Mouse (Mus musculus) limb, embryonic 10.5 days (tissue): ENCODE data around the gene Slc6a6. TPM values are rescaled to one million over a fixed set of nuclear protein-coding genes. Genes with fewer than 3 reads are reported as not detected.
A peak's percentile ranks its signal among the peaks of the same experiment; 100 is the strongest.

ENCODE experiments used
- DNase-seq: peaks from one replicate; pipeline ENCODE4 v3.0.0-alpha.2; 2017; ENCODE audit warnings: low spot score
- H3K27ac ChIP-seq: fragments of 300-500 bp; sonication (generic); 2 replicates; pipeline ENCODE4 v1.5.1; 2016; ENCODE audit warnings: mild to moderate bottlenecking
- H3K27me3 ChIP-seq: fragments of 300-500 bp; sonication (generic); 2 replicates; pipeline ENCODE4 v1.6.1; 2016; ENCODE audit warnings: low read depth, mild to moderate bottlenecking; ENCODE audit not compliant: poor library complexity, severe bottlenecking
- H3K36me3 ChIP-seq: fragments of 300-500 bp; sonication (generic); 2 replicates; pipeline ENCODE4 v1.6.1; 2016; ENCODE audit warnings: mild to moderate bottlenecking, moderate library complexity
- H3K4me1 ChIP-seq: fragments of 300-500 bp; sonication (generic); 2 replicates; pipeline ENCODE4 v1.6.1; 2016
- H3K4me3 ChIP-seq: fragments of 300-500 bp; sonication (generic); 2 replicates; pipeline ENCODE4 v1.5.1; 2016; ENCODE audit warnings: mild to moderate bottlenecking, moderate library complexity
- H3K9me3 ChIP-seq: fragments of 300-500 bp; sonication (generic); replicated peaks from 2 replicates; pipeline ENCODE4 v1.6.1; 2016; ENCODE audit warnings: mild to moderate bottlenecking
- WGBS: fragments of 180-500 bp; shearing (Covaris S2); methylation state at CpG from one replicate; pipeline ENCODE4 v1.1.7; 2016; 5-methylcytosine and 5-hydroxymethylcytosine counted together
- polyA plus RNA-seq: library from polyadenylated mRNA; unstranded; fragments of >200 nt; fragmentation: Nextera tagmentation; extraction: Ambion mirVana; gene quantifications from 2 replicates; pipeline ENCODE4 v1.2.1, GENCODE M21; 2016

Slc6a6 gene
- polyA plus RNA-seq, 1 experiment from 2014 or later = 45.0 TPM

- no peaks in the 10 kb centered on the region for H3K9me3 ChIP-seq
- DNase-seq = no peak
- H3K27ac ChIP-seq = no peak overlapping the region
- no peak overlapping the region for H3K4me3 ChIP-seq
- no peaks in the 10 kb centered on the region for H3K27me3 ChIP-seq
- WGBS = 47% methylated on average over 6 of the region's 6 CpGs
- peaks cover 18% of the 10 kb centered on the region for H3K4me1 ChIP-seq
- H3K36me3 ChIP-seq = no peaks in the 10 kb centered on the region
Observed at GRCm38 (mm10) chr6:91655874-91656433, 27.9 kb upstream of the Slc6a6 start.

- WGBS = 60% methylated on average over 1 of the region's 1 CpGs
- H3K27me3 ChIP-seq = no peaks in the 10 kb centered on the region
- no peaks in the 10 kb centered on the region for H3K9me3 ChIP-seq
- H3K4me1 ChIP-seq = peaks cover 18% of the 10 kb centered on the region
- no peak overlapping the region for H3K27ac ChIP-seq
- no peak for DNase-seq
- H3K36me3 ChIP-seq = no peaks in the 10 kb centered on the region
- no peak overlapping the region for H3K4me3 ChIP-seq
Observed at GRCm38 (mm10) chr6:91658288-91658687, 25.6 kb upstream of the Slc6a6 start.

GRCm38 (mm10) chr6:91659841-91660509, 23.9 kb upstream of the Slc6a6 start:
- WGBS = 54% methylated on average over 2 of the region's 2 CpGs
- Histone ChIP-seq H3K4me1 (peaks cover 18% of the 10 kb centered on the region), H3K9me3 (no peaks in the 10 kb centered on the region), H3K4me3 (no peak overlapping the region), H3K36me3 (no peaks in the 10 kb centered on the region), H3K27me3 (no peaks in the 10 kb centered on the region), H3K27ac (0 out of 2 replicates have a peak overlapping the region, but pooled peaks have one; percentile 5)
- DNase-seq = no peak

DNA sequence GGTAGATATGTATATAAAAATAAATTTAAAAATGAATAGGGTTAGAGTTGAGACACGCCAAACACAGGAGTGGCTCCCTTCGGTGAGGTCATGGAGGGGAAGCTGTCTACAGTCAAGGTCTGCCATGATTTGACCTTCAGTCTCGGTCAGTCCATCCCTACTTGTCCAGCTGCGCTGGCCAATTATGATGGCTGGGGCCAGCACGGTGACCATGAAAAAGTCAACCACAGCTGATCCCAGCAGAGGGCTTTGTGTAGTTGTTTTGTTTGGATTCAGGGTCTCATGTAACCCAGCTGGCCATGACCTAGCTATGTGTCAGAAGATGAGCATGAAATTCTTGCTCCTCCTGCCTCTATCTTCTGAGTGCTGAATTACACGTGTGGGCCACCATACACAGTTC, 21.6 kb upstream of the Slc6a6 start:
- no peak for DNase-seq
- H3K4me1 ChIP-seq = peaks cover 13% of the 10 kb centered on the region
- H3K36me3 ChIP-seq = no peaks in the 10 kb centered on the region
- 86% methylated on average over 6 of the region's 6 CpGs for WGBS
- H3K27me3 ChIP-seq = no peaks in the 10 kb centered on the region
- no peak overlapping the region for H3K4me3 ChIP-seq
- H3K27ac ChIP-seq = no peak overlapping the region
- no peaks in the 10 kb centered on the region for H3K9me3 ChIP-seq

DNA sequence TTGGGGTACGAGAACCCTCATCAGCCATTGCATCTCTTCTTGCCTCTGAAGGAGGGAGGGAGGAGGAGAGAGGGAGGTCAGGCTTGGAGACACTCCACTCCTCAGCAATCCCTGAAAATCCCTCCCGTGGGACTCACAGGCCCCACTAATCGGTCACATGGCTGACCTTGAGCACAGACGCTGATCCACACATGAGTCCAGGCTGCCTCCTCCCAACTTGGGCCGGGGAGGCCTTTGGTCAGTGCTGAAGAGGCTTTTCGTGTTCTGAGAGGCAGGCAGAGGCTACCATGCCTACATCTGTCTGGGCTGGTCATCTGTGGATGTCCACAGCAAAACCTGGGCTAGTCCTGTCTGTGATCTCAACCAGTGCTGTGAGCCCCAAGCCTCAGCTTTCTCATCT, 20.2 kb upstream of the Slc6a6 start:
- H3K4me3 ChIP-seq = no peak overlapping the region
- H3K4me1 ChIP-seq = peaks cover 12% of the 10 kb centered on the region
- no peaks in the 10 kb centered on the region for H3K27me3 ChIP-seq
- H3K27ac ChIP-seq = no peak overlapping the region
- no peaks in the 10 kb centered on the region for H3K36me3 ChIP-seq
- H3K9me3 ChIP-seq = no peaks in the 10 kb centered on the region
- WGBS = 84% methylated on average over 6 of the region's 6 CpGs
- DNase-seq = no peak

DNA sequence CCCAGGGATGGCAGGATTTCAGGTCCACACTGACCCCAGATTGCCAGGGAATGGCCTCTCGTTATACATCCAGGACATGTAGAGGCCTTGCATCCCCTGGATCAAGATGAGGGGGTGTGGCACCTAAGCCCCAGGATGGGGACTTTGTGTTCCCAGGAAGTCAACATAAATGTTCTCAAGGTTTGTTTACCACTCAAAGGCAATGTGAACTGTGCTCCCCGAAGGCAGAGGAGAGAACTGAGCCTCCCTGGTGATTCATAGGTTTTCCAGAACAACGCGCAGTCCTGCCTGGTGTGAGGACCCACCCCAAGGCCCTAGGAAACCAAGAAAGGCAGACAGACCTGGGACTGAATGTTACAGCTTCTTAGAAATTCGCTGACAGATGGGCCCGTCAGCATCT, 18.6 kb upstream of the Slc6a6 start:
- no peak for DNase-seq
- no peak overlapping the region for H3K27ac ChIP-seq
- H3K9me3 ChIP-seq = no peaks in the 10 kb centered on the region
- H3K4me1 ChIP-seq = peaks cover 15% of the 10 kb centered on the region
- no peaks in the 10 kb centered on the region for H3K27me3 ChIP-seq
- WGBS = 86% methylated on average over 6 of the region's 6 CpGs
- H3K4me3 ChIP-seq = no peak overlapping the region
- no peaks in the 10 kb centered on the region for H3K36me3 ChIP-seq

DNA sequence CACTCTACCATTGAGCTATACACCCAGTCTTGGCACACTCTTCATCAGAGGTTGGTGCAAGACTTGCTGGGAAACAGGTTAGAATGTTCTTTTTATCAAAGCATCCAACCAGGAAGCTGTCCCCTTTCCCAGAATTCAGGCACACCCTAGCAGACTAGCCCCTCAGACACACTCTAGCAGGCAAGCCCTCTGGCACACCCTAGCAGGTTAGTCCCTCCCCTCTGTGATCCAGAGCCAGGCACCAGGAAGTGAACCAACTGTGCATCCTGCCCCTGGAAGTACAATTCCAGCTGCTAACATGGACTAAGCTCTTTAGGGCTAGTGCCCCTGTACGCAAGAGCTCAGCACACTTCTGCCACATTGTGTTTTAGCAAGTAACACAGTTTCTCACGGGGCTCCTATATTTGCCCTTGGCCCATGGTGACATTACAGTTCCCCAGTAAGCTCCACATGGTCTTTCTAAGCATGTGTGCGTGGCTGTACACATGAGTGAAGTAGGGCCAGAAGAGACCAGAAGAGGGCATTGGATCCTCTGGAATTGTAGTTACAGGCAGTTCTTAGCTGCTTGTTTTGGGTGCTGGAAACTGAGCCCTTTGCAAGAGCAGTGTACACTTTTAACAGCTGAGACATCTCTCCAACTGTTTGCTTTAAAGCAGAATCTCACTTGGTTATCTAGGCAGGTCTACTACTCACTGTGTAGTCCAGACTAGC, 17.7 kb upstream of the Slc6a6 start:
- peaks cover 15% of the 10 kb centered on the region; the same call in 1 of the 2 replicates for H3K4me1 ChIP-seq
- no peaks in the 10 kb centered on the region for H3K9me3 ChIP-seq
- H3K4me3 ChIP-seq = no peak overlapping the region
- no peaks in the 10 kb centered on the region for H3K36me3 ChIP-seq
- 86% methylated on average over 3 of the region's 3 CpGs for WGBS
- H3K27me3 ChIP-seq = no peaks in the 10 kb centered on the region
- DNase-seq = no peak
- H3K27ac ChIP-seq = no peak overlapping the region

GRCm38 (mm10) chr6:91667141-91667540, 16.7 kb upstream of the Slc6a6 start:
- no peaks in the 10 kb centered on the region for H3K9me3 ChIP-seq
- no peaks in the 10 kb centered on the region for H3K36me3 ChIP-seq
- no peak overlapping the region for H3K27ac ChIP-seq
- no peak overlapping the region for H3K4me3 ChIP-seq
- WGBS = 94% methylated on average over 4 of the region's 4 CpGs
- H3K27me3 ChIP-seq = no peaks in the 10 kb centered on the region
- peaks cover 15% of the 10 kb centered on the region; the same call in 1 of the 2 replicates for H3K4me1 ChIP-seq
- no peak for DNase-seq

DNA sequence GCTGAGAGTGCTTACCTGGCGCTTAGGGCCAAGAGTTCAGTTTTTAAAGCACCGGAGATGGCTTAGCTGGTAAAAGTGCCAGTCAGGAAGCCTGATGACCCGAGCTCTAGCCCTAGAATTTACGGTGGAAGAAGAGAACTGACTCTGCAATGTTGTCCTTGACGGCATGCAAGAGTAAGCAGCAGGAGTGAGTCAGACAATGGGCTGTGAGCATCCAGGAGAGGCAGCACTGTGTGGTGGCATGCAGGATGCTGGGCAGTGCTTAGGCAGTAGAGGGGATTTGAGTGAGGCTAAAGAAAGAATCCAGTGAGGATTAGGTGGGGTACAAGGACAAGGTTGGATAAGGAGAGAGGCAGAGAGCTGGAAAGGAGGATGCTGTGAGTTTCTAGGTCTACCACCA, 15.6 kb upstream of the Slc6a6 start:
- H3K4me1 ChIP-seq = peaks cover 15% of the 10 kb centered on the region; the same call in 1 of the 2 replicates
- no peak for DNase-seq
- H3K9me3 ChIP-seq = no peaks in the 10 kb centered on the region
- H3K4me3 ChIP-seq = no peak overlapping the region
- 57% methylated on average over 5 of the region's 5 CpGs for WGBS
- H3K27me3 ChIP-seq = no peaks in the 10 kb centered on the region
- H3K27ac ChIP-seq = no peak overlapping the region
- no peaks in the 10 kb centered on the region for H3K36me3 ChIP-seq

DNA sequence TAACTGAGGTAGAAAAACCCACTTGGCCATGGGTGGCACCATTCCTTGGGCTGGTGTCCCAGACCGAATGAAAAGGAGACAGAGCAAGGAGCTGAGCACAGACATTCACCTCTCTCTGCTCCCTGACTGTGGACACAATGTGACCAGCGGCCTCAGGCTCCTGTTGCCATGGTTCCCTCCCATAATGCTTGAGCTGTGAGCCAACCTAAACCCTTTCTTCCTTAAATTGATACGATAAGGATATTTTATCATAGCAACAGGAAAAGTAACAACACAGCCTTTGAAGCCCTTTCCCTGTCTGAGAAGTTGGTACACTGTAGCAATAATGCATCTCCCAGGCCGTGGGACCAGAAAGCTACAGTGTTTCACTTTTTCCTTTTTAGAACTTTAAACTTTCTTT, 14.6 kb upstream of the Slc6a6 start:
- Histone ChIP-seq H3K27ac (no peak overlapping the region), H3K36me3 (no peaks in the 10 kb centered on the region), H3K4me3 (no peak overlapping the region), H3K27me3 (no peaks in the 10 kb centered on the region), H3K4me1 (peaks cover 15% of the 10 kb centered on the region; the same call in 1 of the 2 replicates), H3K9me3 (no peaks in the 10 kb centered on the region)
- no peak for DNase-seq
- WGBS = 71% methylated on average over 4 of the region's 4 CpGs

- H3K9me3 ChIP-seq = no peaks in the 10 kb centered on the region
- WGBS = 70% methylated on average over 6 of the region's 6 CpGs
- H3K27ac ChIP-seq = no peak overlapping the region
- H3K4me1 ChIP-seq = peaks cover 19% of the 10 kb centered on the region; the same call in 1 of the 2 replicates
- no peak for DNase-seq
- H3K4me3 ChIP-seq = no peak overlapping the region
- no peaks in the 10 kb centered on the region for H3K27me3 ChIP-seq
- no peaks in the 10 kb centered on the region for H3K36me3 ChIP-seq
Observed at GRCm38 (mm10) chr6:91670224-91670623, 13.6 kb upstream of the Slc6a6 start.

DNA sequence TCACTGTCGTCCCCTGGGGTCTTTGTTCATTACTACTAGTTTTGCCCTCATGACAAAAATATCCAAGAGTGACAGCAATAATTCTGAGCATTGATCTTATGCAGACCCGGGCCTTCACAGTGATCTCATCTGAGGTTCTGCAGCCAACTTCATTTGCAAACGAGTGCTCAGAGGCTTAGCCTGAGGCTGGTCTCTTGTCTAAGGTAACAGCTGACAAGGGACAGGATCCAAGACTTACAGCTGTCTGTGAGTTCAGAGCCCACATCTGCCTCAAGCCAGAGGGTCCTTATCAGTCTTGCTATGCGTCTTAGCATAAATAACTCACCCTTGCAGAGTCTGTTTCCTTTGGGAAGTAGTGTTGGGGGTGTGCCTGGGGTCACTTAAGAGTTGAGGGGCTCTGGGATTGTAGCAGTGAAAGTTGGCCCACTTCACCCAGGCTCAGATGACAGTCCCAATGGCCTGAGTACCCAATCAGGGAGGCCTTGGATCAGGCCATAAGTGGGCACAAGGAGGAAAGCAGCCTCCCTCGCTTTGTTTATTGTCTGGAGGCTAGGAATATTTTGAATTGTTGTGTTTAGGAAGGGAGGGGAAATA, 9.0 kb upstream of the Slc6a6 start:
- DNase-seq = no peak
- no peak overlapping the region for H3K27ac ChIP-seq
- 44% methylated on average over 5 of the region's 5 CpGs for WGBS

More for the DNA sequence above, 9.0 kb upstream of the Slc6a6 start:
- Histone ChIP-seq H3K9me3 (no peaks in the 10 kb centered on the region), H3K36me3 (no peaks in the 10 kb centered on the region), H3K27me3 (no peaks in the 10 kb centered on the region), H3K4me3 (no peak overlapping the region), H3K4me1 (peaks cover 14% of the 10 kb centered on the region; the same call in 1 of the 2 replicates)
